Mouse (Mus musculus): ENCODE measurements around the gene Fam186a.
"Not testable (repeated sequence)": the region's sequence is repeated elsewhere in the genome, so short reads cannot be mapped to it uniquely, and the experiment has no call there.

Gene Fam186a

DNA sequence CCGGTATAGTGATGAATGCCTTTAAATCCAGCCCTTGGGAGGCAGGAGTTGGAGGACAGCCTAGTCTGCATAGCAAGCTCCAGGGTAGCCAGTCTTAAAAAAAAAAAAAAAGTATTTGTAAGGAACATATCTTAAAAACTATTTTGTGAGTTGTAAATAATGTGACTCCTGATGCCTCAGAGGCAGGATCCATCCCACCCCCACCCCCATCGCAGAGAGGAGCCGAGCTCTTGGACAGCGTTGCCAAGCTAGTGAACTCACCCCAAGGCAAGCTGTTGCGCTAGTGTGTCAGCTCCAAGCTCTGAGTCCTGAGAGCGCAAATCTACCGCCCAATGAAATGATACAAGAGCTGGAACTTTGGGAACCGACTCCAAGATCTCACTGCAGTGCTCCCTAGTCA lies 35.6 kb downstream of the Fam186a start:
- DNase-seq = no peak

DNA sequence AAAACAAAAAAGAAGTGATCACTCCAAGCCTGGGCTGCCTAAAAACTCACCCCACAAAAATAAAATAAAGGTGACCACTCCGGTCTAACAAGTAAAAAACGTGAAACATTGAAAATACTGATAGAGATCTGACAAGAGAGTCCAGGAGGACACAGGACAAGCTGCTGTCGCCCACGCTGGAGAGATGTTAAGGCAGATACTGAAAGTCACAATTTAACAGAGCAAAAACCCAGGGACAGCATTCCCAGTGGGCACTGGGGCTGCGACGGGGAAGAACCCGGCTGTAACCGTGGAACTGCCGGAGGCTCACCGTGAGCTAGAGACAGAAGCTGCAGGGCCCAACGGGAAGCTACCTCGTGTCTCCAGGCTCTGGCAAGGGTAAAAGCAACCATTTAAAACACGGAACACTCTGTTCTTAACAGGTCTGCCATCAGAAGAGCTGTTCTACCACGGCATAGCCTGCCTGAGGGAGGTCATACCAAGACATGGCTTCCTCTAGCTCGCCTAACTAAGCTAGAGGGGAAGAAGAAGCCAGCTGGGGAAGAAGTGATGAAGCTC lies 47.2 kb downstream of the Fam186a start:
- DNase-seq = no peak

- no peak for DNase-seq
Observed at GRCm38 (mm10) chr15:99917264-99917663, 49.6 kb downstream of the Fam186a start.

DNA sequence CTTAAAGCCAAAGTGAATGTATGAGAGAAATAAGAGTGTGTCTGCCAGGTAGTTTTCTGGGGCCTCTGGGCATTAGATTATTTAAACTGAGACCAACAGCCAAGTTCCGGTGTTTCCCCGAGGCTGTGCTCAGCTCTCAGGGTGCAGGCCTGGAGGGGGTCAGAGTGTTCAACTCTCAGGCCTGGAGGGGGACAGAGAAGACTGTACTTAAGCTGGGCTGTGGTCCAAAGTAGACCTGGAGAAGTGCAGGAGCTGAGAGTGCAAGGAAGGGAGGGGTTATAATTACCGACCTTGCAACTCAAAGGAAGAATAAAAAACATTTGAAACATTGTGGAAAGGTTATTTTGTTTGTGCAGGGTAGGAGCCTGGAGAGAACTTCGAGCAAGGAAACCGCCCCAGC lies 52.2 kb downstream of the Fam186a start:
- no peak for DNase-seq

DNA sequence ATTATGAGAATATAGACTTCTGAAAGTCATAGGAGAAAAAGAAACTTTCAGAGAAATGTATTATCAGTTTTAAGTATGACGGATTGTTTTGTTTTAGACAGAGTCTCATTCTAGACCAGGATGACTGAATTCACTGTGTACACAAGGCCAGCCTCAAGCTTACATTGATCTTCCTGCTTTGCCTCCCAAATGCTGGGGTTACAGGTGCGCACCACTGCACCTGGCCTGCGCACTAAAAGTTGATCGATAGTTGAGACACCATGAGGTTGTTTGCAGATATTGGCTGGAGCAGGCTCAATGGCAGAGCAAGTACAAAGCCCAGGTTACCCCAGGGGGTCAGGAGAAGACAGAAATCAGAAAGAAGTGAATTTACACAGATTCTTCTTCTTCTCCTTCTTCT lies 55.1 kb downstream of the Fam186a start:
- no peak for DNase-seq

- peak; percentile 27 to 50 for DNase-seq
Observed at GRCm38 (mm10) chr15:99909339-99909996, 57.4 kb downstream of the Fam186a start.

GRCm38 (mm10) chr15:99907514-99907913 lies 59.3 kb downstream of the Fam186a start:
- DNase-seq = no peak

DNA sequence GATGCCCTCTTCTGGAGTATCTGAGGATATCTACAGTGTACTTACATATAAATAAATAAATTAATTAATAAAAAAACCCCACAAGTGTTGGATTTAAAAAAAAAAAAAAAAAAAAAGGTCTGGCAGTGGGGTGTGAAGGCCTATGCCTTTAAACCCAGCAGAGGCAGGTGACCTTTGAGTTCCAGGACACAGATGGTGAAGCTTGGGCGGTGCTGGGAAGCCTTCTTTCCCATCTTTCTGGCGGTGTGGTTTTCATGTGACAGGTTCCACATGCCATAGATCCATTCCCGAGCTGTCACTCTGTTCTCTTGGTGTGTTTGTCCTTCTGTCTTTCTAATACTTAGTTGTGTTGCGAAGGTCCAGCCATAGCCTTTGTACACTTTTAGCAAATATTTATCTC lies 59.8 kb downstream of the Fam186a start:
- DNase-seq = no peak

DNA sequence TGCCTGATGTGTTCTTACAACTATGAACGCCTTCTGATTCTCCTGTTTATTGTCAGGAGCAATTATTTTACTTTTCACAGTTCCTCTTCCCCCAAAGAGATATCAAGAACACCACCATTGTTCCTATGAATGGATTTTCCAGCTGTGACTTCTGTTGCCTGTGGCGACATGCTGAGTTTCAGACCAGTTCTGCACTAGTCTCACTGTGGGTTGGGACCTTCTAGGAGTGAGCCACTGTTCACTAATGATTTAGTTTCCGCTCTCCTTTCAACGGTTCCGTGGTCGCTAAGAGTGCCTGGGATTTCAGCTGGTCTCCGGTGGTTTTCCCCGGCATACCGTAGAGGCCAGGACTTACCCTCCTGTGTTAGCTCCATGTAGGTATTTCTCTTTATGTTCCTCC lies 62.0 kb downstream of the Fam186a start:
- no peak for DNase-seq

DNA sequence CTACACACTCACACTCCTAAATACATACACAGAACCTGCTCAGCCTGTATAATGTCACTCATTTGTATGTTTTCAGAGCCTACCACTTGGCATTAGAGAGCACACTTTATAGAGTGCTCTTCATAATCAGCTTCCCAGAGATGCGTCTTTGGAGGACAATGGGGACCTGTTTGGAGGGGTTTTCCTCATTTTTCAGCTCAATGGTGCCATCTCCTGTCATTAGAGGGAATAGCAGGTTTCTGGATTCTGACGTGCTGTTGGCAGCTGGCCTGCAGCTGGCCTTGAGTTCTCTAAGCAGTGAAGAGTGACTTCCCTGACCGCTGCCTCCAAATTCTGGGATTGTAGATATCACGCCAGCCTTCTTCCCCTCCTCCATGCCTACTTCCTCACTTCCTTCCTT lies 62.5 kb downstream of the Fam186a start:
- DNase-seq = peak; percentile 25 to 56

GRCm38 (mm10) chr15:99903227-99903626 lies 63.6 kb downstream of the Fam186a start:
- no peak for DNase-seq

- no peak for DNase-seq
Observed at GRCm38 (mm10) chr15:99902786-99903185, 64.1 kb downstream of the Fam186a start.

GRCm38 (mm10) chr15:99896621-99897020 lies 70.2 kb downstream of the Fam186a start:
- no peak for DNase-seq

- DNase-seq = no peak
Observed at GRCm38 (mm10) chr15:99891355-99891754, 75.5 kb downstream of the Fam186a start.

DNA sequence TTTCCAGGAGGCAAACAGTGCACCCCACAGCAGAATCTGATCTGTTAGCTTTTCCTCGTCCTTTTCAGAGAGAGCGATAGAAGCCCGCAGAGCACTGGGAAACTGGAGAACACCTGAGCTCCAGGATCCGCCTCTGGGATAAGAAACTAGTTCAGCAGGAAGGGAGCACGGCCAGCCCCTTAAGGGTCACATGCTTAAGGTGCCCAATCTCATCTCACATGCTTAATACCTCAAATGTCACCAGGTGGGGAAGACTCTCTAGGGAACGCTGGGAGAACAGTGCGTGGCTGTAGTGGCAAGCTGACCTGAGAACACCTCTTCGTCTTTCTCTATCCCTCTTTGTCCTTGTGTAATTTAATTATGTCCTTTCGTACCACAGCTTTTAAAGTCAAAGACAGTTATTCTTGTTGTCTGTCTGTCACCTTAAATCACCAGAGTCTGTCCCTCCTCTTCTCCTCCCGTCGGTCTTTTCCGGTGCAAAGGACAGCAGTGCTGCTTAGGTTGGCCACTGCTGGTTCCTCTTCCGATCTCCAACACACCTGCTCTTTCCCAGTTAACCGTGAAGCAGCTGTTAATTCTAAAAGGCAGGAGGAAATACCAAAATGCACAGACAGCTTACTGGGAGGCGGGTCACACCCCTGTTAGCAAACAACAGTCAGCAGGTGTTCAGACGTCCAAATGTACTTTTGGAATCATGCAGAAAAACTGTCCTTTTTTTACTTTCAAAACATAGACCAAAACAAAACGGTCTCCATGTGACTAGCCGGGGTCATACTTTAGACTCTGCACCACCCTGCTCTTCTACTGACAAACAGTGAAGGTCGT lies 76.2 kb downstream of the Fam186a start:
- DNase-seq = no peak

- DNase-seq = no peak
Observed at GRCm38 (mm10) chr15:99889275-99889874, 77.5 kb downstream of the Fam186a start.

DNA sequence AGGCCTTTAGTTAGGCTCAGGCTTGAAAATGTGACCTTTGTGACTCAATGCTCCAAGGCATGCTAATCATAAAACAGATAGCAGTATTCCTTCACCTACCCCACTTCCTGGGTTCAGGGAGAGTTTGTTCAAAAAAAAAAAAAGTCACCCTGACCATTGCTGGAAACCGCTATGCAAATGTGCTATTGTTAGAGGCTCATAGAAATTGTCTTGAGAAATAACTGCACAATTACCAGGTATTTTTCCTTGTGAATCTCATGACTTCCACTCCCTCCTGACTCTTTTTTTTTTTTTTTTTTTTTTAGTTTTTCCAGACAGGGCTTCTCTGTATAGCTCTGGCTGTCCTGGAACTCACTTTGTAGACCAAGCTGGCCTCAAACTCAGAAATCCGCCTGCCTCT lies 79.7 kb downstream of the Fam186a start:
- DNase-seq = not testable (repeated sequence)

DNA sequence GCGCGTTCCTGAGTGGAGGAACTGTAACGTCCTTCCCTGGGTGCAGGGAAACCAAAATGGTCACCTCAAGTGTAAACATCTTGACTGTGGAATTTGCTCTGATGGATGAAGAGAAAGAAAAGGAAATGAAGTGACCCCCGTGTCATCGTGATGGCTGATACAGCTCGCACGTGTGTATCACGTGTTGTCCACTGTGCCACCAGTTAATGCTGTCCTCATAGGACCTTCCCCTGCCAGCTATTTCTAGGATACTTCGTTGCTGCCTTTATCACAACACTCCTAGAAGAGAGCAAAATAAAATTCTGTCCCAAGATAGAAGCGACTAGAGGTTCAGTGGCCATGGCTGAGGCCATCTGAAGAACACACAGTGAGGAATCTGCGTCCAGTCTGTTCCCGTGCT lies 82.8 kb downstream of the Fam186a start:
- DNase-seq = no peak

DNA sequence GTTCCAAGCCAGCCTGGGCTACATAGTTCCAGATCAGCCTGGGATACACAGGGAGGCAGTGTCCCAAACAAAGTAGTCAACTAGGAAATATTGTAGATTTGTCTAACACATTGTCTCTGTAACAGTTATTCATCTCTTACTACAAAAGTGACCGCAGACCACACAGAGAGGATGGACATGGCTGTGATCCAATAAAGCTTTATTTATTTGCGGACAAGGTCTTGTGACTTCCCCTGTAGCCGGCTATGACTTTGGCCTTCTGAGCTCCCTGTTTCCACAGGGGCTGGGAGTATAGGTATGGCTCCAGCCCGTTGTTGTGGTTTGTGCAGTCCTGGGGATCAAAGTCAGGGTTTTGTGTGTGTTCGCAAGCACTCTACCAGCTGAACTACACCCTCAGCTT lies 88.3 kb downstream of the Fam186a start:
- DNase-seq = no peak

DNA sequence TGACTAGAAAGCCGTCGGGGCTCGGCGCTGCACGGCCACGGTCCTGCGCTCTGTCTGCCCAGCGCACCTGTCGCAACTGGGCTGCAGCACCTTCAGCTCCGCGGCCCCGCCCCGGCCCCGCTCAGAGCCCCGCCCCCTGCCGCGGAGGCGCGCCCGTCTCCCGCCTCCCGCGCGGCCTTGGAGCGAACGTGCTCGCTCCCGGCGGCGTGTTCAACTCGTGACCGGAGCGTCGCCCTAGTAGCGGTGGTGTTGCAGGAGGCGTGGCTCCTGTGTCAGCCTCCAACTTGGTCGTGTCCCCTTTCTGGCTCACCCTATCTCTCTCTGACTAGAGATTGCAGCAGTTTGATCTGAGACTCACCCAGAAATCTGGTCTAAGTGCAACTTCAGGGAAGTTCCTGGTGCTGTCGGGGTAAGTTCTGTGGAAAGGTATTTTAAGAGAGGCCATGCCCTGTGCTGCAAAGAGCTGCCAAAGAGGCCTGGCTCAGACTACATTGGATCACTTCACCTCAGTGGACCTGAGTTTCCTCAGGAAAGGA lies 91.5 kb downstream of the Fam186a start, which contains the start of gene Lima1:
Gene Lima1, minus strand, starts transcription at position 123 of the 536 bp plus-strand sequence.
- peak; percentile 82 to 89 for DNase-seq

DNA sequence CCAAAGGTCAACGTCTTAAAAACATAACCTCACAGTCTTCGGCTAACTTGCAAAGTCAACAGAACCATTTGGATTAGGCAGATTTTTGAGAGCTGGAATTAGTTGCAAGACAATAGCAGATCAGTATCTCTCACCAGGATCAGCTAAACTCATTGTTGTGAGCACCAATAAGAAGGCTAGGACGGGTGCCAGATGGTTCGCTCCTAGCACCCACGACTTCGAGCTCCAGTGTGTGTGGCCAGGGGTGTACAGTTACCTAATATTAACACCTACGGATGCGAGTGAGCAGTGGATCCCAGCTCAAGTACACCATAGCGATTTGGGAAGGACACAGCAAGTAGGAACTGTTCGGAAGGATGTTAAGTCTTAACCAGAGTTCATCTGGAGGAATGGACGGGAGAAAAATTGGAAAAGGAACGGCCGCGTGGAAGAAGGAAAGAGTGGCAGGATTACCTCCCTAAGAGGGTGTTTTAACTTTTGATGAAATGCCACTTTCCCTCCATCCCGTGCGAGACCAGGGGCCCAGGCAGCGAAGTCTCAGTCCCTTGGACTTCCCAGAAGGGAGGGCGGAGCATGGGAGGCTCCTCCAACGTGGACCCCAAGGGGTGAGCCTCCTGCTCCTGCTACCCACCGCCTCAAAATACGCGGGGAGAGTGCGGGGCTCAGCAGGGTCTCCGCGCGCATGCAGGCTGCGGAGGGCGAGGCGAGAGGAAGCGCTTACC lies 92.1 kb downstream of the Fam186a start:
- DNase-seq = peak; percentile 19 to 28

DNA sequence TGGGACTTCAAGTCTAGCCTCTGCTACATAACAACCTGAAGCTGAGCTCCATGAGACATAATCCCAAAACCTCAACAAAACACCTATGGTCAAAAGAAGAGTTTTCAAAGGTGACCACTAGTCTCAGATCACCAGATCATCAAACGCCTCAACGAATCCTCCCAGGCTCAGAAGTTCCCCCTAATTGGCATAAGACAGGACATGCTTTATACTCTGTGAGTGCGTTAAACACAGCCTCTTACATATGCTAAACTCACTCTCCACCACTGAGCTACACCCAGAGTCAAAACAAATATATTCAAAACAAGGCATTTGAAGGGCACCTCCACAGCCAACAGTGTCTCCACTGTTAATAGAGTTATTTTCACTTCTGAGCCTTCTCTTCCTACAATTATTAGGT lies 94.3 kb downstream of the Fam186a start:
- DNase-seq = no peak

Measured in cerebellum, adult 18-20 months (tissue).